Mouse (Mus musculus): ENCODE data around the gene Exoc3l2.

The Exoc3l2 gene

GRCm38 (mm10) chr7:19523757-19524419 lies 60.8 kb downstream of the Exoc3l2 start:
- DNase-seq (ENCODE audit: low spot score): peak; percentile 40

GRCm38 (mm10) chr7:19524420-19525104 lies 61.4 kb downstream of the Exoc3l2 start:
- DNase-seq (ENCODE audit: low spot score): no peak

GRCm38 (mm10) chr7:19525105-19525481 lies 62.0 kb downstream of the Exoc3l2 start:
- no peak for DNase-seq (ENCODE audit: low spot score)

GRCm38 (mm10) chr7:19531077-19531476 lies 67.9 kb downstream of the Exoc3l2 start:
- no peak for DNase-seq (ENCODE audit: low spot score)

GRCm38 (mm10) chr7:19532240-19532639 lies 69.1 kb downstream of the Exoc3l2 start:
- DNase-seq (ENCODE audit: low spot score): no peak

- DNase-seq (ENCODE audit: low spot score): no peak
Measured at GRCm38 (mm10) chr7:19534676-19535075, 71.5 kb downstream of the Exoc3l2 start.

- no peak for DNase-seq (ENCODE audit: low spot score)
Measured at GRCm38 (mm10) chr7:19540771-19541566, 77.8 kb downstream of the Exoc3l2 start.

GRCm38 (mm10) chr7:19541681-19542154 lies 78.6 kb downstream of the Exoc3l2 start:
- no peak for DNase-seq (ENCODE audit: low spot score)

- no peak for DNase-seq (ENCODE audit: low spot score)
Measured at GRCm38 (mm10) chr7:19542155-19542691, 79.1 kb downstream of the Exoc3l2 start.

- no peak for DNase-seq (ENCODE audit: low spot score)
Measured at GRCm38 (mm10) chr7:19543584-19543983, 80.5 kb downstream of the Exoc3l2 start.

- DNase-seq (ENCODE audit: low spot score): no peak
Measured at GRCm38 (mm10) chr7:19546007-19546406, 82.9 kb downstream of the Exoc3l2 start.

Data from ovary, postnatal 14 days (tissue).